8 mouse cellular contexts compared by ENCODE assay signal in the genomic region with DNA sequence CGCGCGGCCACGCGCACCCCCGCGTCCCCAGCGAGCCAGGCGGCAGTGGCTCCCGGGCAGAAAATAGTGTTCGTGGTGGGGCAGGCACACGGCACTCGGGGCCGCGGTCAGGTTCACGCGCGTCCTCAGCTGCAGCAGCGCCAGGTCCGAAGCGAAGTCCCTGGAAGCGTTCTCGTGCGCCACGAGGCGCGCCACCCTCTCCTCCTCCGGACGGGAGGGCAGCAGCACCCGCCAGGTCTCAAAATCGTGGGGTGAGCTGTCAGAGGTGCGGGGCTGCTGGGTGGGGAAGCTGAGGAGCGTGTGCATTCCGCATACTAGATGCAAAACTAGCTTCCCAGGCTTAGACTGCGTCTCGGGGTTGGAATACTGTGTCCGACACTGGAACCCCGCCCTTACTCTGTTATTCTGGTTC. TPM values are rescaled to one million over a fixed set of nuclear protein-coding genes. Genes with fewer than 3 reads are reported as not detected.
DNase-seq lines count a peak whose midpoint lies in the region; ATAC-seq and TF ChIP-seq lines count a peak whose summit lies in the region.

No protein-coding gene starts in this region.

- H3K9ac ChIP-seq in kidney, embryonic 15.5 days = peak overlapping the region; percentile 85
- peak overlapping the region; percentile 81 for H3K9ac ChIP-seq in hindbrain, postnatal 0 days (replicated peaks; ENCODE audit: low read length)
- H3K9ac ChIP-seq in midbrain, embryonic 14.5 days (replicated peaks; ENCODE audit: low read length) = peak overlapping the region; percentile 77

- H3K36me3 ChIP-seq in kidney, embryonic 15.5 days = no peaks in the 10 kb centered on the region
- H3K36me3 ChIP-seq in hindbrain, postnatal 0 days (ENCODE audit: insufficient read depth, low read length) = no peaks in the 10 kb centered on the region
- no peaks in the 10 kb centered on the region for H3K36me3 ChIP-seq in midbrain, embryonic 14.5 days (ENCODE audit: control insufficient read depth, insufficient read depth, low read length)

- peak; percentile 50 for ATAC-seq in kidney, embryonic 15.5 days (replicated peaks; ENCODE audit: low FRiP score)
- peak; percentile 72 for ATAC-seq in hindbrain, postnatal 0 days
- ATAC-seq in midbrain, embryonic 14.5 days (ENCODE audit: low FRiP score, low TSS enrichment) = no peak; the same call in none of the 2 replicates

- H3K27me3 ChIP-seq in kidney, embryonic 15.5 days = no peaks in the 10 kb centered on the region
- H3K27me3 ChIP-seq in hindbrain, postnatal 0 days (ENCODE audit: insufficient read depth, low read length) = no peaks in the 10 kb centered on the region
- H3K27me3 ChIP-seq in midbrain, embryonic 14.5 days (ENCODE audit: control insufficient read depth, insufficient read depth, low read length) = no peaks in the 10 kb centered on the region

- peak overlapping the region; percentile 67 for H3K27ac ChIP-seq in kidney, embryonic 15.5 days
- H3K27ac ChIP-seq in hindbrain, postnatal 0 days = peak overlapping the region; percentile 84
- H3K27ac ChIP-seq in midbrain, embryonic 14.5 days (replicated peaks; ENCODE audit: low read depth, low read length) = peak overlapping the region; percentile 79

- no peaks in the 10 kb centered on the region for H3K9me3 ChIP-seq in kidney, embryonic 15.5 days (replicated peaks)
- no peaks in the 10 kb centered on the region for H3K9me3 ChIP-seq in hindbrain, postnatal 0 days (ENCODE audit: low read length)
- no peaks in the 10 kb centered on the region for H3K9me3 ChIP-seq in midbrain, embryonic 14.5 days (ENCODE audit: control insufficient read depth, low read length)

- 1% methylated on average over 38 of the region's 38 CpGs for WGBS in kidney, embryonic 15.5 days
- 1% methylated on average over 38 of the region's 38 CpGs for WGBS in hindbrain, postnatal 0 days
- WGBS in midbrain, embryonic 14.5 days = under 1% methylated on average over 37 of the region's 38 CpGs

- H3K4me2 ChIP-seq in kidney, embryonic 15.5 days = peak overlapping the region; percentile 99
- H3K4me2 ChIP-seq in hindbrain, postnatal 0 days (ENCODE audit: low read depth, low read length) = peak overlapping the region; percentile 80
- peak overlapping the region; percentile 92 for H3K4me2 ChIP-seq in midbrain, embryonic 14.5 days (ENCODE audit: low read length)

- TF ChIP-seq CTCF in hindbrain, postnatal 0 days (IDR thresholded peaks at IDR 0.05; ENCODE audit: low read depth) = no peak

- H3K4me1 ChIP-seq in kidney, embryonic 15.5 days = peaks cover 52% of the 10 kb centered on the region
- H3K4me1 ChIP-seq in hindbrain, postnatal 0 days (ENCODE audit: insufficient read depth, low read length) = no peaks in the 10 kb centered on the region
- H3K4me1 ChIP-seq in midbrain, embryonic 14.5 days (ENCODE audit: control insufficient read depth, insufficient read depth, low read length) = 0 out of 2 replicates have a peak, but pooled peaks cover 8% of the 10 kb centered on the region

- H3K4me3 ChIP-seq in kidney, embryonic 15.5 days (replicated peaks) = peak overlapping the region; percentile 78
- H3K4me3 ChIP-seq in hindbrain, postnatal 0 days (ENCODE audit: low read length) = peak overlapping the region; percentile 63
- H3K4me3 ChIP-seq in midbrain, embryonic 14.5 days (replicated peaks; ENCODE audit: low read depth, low read length) = peak overlapping the region; percentile 69

- no peak for DNase-seq in kidney, postnatal 10 days
- DNase-seq in brain, adult 2 months (ENCODE audit: low read depth, low spot score) = peak; percentile 54
- no peak for DNase-seq in hindbrain, postnatal 0 days (ENCODE audit: low spot score)
- no peak for DNase-seq in midbrain, embryonic 14.5 days
- DNase-seq in thymus, postnatal 25 days = no peak
- no peak for DNase-seq in layer of hippocampus, postnatal 25 days (ENCODE audit: extremely low spot score in 1 of 2, low spot score in 1 of 2)
- DNase-seq in gastrocnemius, postnatal 4 days (ENCODE audit: low spot score in 2 of 2) = no peak

RNA-seq across cellular contexts. Expression of a gene that starts 5.8 kb away (rescaled TPM):
- 56.9 and 59.5 TPM in 2 replicates for polyA plus RNA-seq in kidney, embryonic 15.5 days (2015; fragmentation: Nextera tagmentation; extraction: Ambion mirVana)
- total RNA-seq in hindbrain, postnatal 0 days (2014; rRNA removed) = 0.26 and 0.32 TPM in 2 replicates
- polyA plus RNA-seq in hindbrain, postnatal 0 days (2015; fragmentation: Nextera tagmentation; extraction: Ambion mirVana) = 0.35 and 0.44 TPM in 2 replicates
- polyA plus RNA-seq in midbrain, embryonic 14.5 days (2014; fragmentation: Nextera tagmentation; extraction: Ambion mirVana) = 0.28 TPM in 1 of 2 replicates, not detected in the other
- under 1 TPM; 0.35 to 0.52 TPM for total RNA-seq in layer of hippocampus, postnatal 25 days (2021)
- total RNA-seq in gastrocnemius, postnatal 4 days (2021) = not detected

RNA-seq across cellular contexts. Expression of a gene that starts 10.8 kb away (rescaled TPM):
- 11.5 and 12.4 TPM in 2 replicates for polyA plus RNA-seq in kidney, embryonic 15.5 days (2015; fragmentation: Nextera tagmentation; extraction: Ambion mirVana)
- 17.0 and 19.9 TPM in 2 replicates for total RNA-seq in hindbrain, postnatal 0 days (2014; rRNA removed)
- polyA plus RNA-seq in hindbrain, postnatal 0 days (2015; fragmentation: Nextera tagmentation; extraction: Ambion mirVana) = 16.5 and 17.3 TPM in 2 replicates
- polyA plus RNA-seq in midbrain, embryonic 14.5 days (2014; fragmentation: Nextera tagmentation; extraction: Ambion mirVana) = 10.4 and 12.0 TPM in 2 replicates
- total RNA-seq in layer of hippocampus, postnatal 25 days (2021) = 10 to 100 TPM; 10.6 to 13.5 TPM
- total RNA-seq in gastrocnemius, postnatal 4 days (2021) = 1 to 10 TPM; 7.6 to 8.9 TPM

RNA-seq across cellular contexts. Expression of a gene that starts 23.4 kb away (rescaled TPM):
- 41.8 and 43.5 TPM in 2 replicates for polyA plus RNA-seq in kidney, embryonic 15.5 days (2015; fragmentation: Nextera tagmentation; extraction: Ambion mirVana)
- total RNA-seq in hindbrain, postnatal 0 days (2014; rRNA removed) = 24.9 and 33.5 TPM in 2 replicates
- polyA plus RNA-seq in hindbrain, postnatal 0 days (2015; fragmentation: Nextera tagmentation; extraction: Ambion mirVana) = 30.1 and 33.9 TPM in 2 replicates
- polyA plus RNA-seq in midbrain, embryonic 14.5 days (2014; fragmentation: Nextera tagmentation; extraction: Ambion mirVana) = 44.1 and 51.2 TPM in 2 replicates
- 10 to 100 TPM; 27.8 to 33.9 TPM for total RNA-seq in layer of hippocampus, postnatal 25 days (2021)
- 10 to 100 TPM; 18.5 to 23.2 TPM for total RNA-seq in gastrocnemius, postnatal 4 days (2021)

RNA-seq across cellular contexts. Expression of a gene that starts 31.5 kb away (rescaled TPM):
- polyA plus RNA-seq in kidney, embryonic 15.5 days (2015; fragmentation: Nextera tagmentation; extraction: Ambion mirVana) = 421 and 440 TPM in 2 replicates
- 34.4 and 45.0 TPM in 2 replicates for total RNA-seq in hindbrain, postnatal 0 days (2014; rRNA removed)
- 281 and 299 TPM in 2 replicates for polyA plus RNA-seq in hindbrain, postnatal 0 days (2015; fragmentation: Nextera tagmentation; extraction: Ambion mirVana)
- 47.9 and 66.9 TPM in 2 replicates for polyA plus RNA-seq in midbrain, embryonic 14.5 days (2014; fragmentation: Nextera tagmentation; extraction: Ambion mirVana)
- total RNA-seq in layer of hippocampus, postnatal 25 days (2021) = 100 to 1,000 TPM; 270 to 376 TPM
- 100 to 1,000 TPM; 287 to 354 TPM for total RNA-seq in gastrocnemius, postnatal 4 days (2021)

RNA-seq across cellular contexts. Expression of a gene that starts 31.9 kb away (rescaled TPM):
- 120 and 140 TPM in 2 replicates for polyA plus RNA-seq in kidney, embryonic 15.5 days (2015; fragmentation: Nextera tagmentation; extraction: Ambion mirVana)
- total RNA-seq in hindbrain, postnatal 0 days (2014; rRNA removed) = 44.3 and 55.0 TPM in 2 replicates
- polyA plus RNA-seq in hindbrain, postnatal 0 days (2015; fragmentation: Nextera tagmentation; extraction: Ambion mirVana) = 61.5 and 63.5 TPM in 2 replicates
- 66.1 and 77.3 TPM in 2 replicates for polyA plus RNA-seq in midbrain, embryonic 14.5 days (2014; fragmentation: Nextera tagmentation; extraction: Ambion mirVana)
- total RNA-seq in layer of hippocampus, postnatal 25 days (2021) = 10 to 100 TPM; 41.4 to 51.6 TPM
- 10 to 100 TPM; 84.7 to 92.3 TPM for total RNA-seq in gastrocnemius, postnatal 4 days (2021)
